ENCODE assay signal across 22 mouse cellular contexts in the genomic region with DNA sequence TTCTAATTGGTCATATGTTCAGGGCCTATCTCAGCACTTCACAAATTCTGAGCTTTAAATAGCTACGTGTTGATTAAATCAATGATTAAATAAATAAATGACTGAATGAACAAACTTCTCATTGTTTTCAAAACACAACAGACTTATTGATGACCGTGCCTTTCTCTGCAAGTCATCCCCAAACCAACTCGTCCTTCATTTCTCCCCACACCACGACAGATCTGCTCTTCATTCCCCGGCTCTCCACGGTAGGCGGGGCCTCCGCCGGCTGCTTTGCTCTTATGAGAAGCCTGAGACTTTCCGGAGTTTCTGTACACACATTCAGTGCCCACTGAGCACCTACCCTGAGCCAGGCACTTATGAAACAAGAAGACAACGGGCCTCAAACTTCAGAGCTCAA.
DNase-seq lines count a peak whose midpoint lies in the region; ATAC-seq and TF ChIP-seq lines count a peak whose summit lies in the region.
"Had no signal": no experiment of that assay in that cellular context is flagged by ENCODE, and none has a peak within 500 bp of the region (broad histone marks: within the 10 kb centered on the region; RNA-seq: fewer than 3 reads in every experiment).

No protein-coding gene starts in this region.

- H3K4me1 ChIP-seq in cerebellum, adult 2 months (ENCODE audit: control insufficient read depth, insufficient read depth, low read length), result no peaks in the 10 kb centered on the region
- peaks cover 2% of the 10 kb centered on the region; the same call in 1 of the 2 replicates for H3K4me1 ChIP-seq in lung, embryonic 14.5 days (ENCODE audit: insufficient read depth)

- no peak overlapping the region for H3K9ac ChIP-seq in lung, embryonic 14.5 days
- H3K9ac ChIP-seq: forebrain, embryonic 13.5 days; forebrain, postnatal 0 days; heart, embryonic 12.5 days; hindbrain, embryonic 14.5 days had no signal

- no peak for DNase-seq in cerebellum, adult 2 months
- DNase-seq in cerebellum, postnatal 14 days, result no peak
- no peak for DNase-seq in layer of hippocampus, adult 2 months (ENCODE audit: low spot score in 2 of 2)
- no peak for DNase-seq in layer of hippocampus, postnatal 10 days (ENCODE audit: low spot score in 2 of 2)
- DNase-seq in lung, embryonic 14.5 days, result peak; percentile 21
- no peak for DNase-seq in lung, postnatal 10 days
- DNase-seq in frontal cortex, adult 2 months (ENCODE audit: extremely low spot score in 1 of 2, low spot score in 1 of 2), result no peak
- DNase-seq: adrenal gland, adult 8-10 months; adrenal gland, postnatal 36 days; B cell, adult 2 months; cerebellum, adult 11 months; cerebellum, postnatal 25 days; forebrain, postnatal 0 days; gastrocnemius, adult 2 months; gastrocnemius, postnatal 25 days had no signal

- no peak overlapping the region for H3K4me3 ChIP-seq in cerebellum, adult 2 months (replicated peaks; ENCODE audit: insufficient read depth, low read depth, low read length)
- H3K4me3 ChIP-seq in layer of hippocampus, adult 2 months, result no peak overlapping the region
- no peak overlapping the region for H3K4me3 ChIP-seq in lung, embryonic 14.5 days (ENCODE audit: low read depth, low read length)
- H3K4me3 ChIP-seq: embryonic facial prominence, embryonic 10.5 days; forebrain, embryonic 13.5 days; gastrocnemius, adult 2 months; heart, embryonic 12.5 days; hindbrain, embryonic 10.5 days had no signal

- no peaks in the 10 kb centered on the region; the same call in 1 of the 2 replicates for H3K27me3 ChIP-seq in cerebellum, adult 2 months (ENCODE audit: control insufficient read depth, insufficient read depth, low read length)
- no peaks in the 10 kb centered on the region for H3K27me3 ChIP-seq in lung, embryonic 14.5 days (ENCODE audit: insufficient read depth, low read length)

- peak overlapping the region; percentile 43; the same call in 1 of the 2 replicates for H3K27ac ChIP-seq in cerebellum, adult 2 months (ENCODE audit: insufficient read depth, low read length)
- peak overlapping the region; percentile 73 for H3K27ac ChIP-seq in layer of hippocampus, adult 2 months
- no peak overlapping the region for H3K27ac ChIP-seq in lung, embryonic 14.5 days (ENCODE audit: low read depth)
- H3K27ac ChIP-seq: embryonic facial prominence, embryonic 10.5 days; forebrain, embryonic 13.5 days; gastrocnemius, adult 2 months; hindbrain, embryonic 10.5 days; hindbrain, embryonic 14.5 days had no signal

- H3K36me3 ChIP-seq in lung, embryonic 14.5 days (ENCODE audit: insufficient read depth), result no peaks in the 10 kb centered on the region
- H3K36me3 ChIP-seq: embryonic facial prominence, embryonic 10.5 days; G1E; heart, embryonic 12.5 days; hindbrain, embryonic 10.5 days had no signal

- no peaks in the 10 kb centered on the region for H3K9me3 ChIP-seq in lung, embryonic 14.5 days (ENCODE audit: low read depth, low read length)
- H3K9me3 ChIP-seq: embryonic facial prominence, embryonic 10.5 days; forebrain, embryonic 13.5 days; G1E; heart, embryonic 12.5 days; hindbrain, embryonic 10.5 days had no signal

- TF ChIP-seq CTCF in cerebellum, adult 2 months (IDR thresholded peaks at IDR 0.05; ENCODE audit: borderline replicate concordance, insufficient read depth, low read depth, low read length), result no peak
- TF ChIP-seq CTCF in layer of hippocampus, adult 2 months (conservative IDR thresholded peaks at IDR 0.05), result no peak
- TF ChIP-seq CTCF in lung, embryonic 14.5 days (IDR thresholded peaks at IDR 0.05; ENCODE audit: low read depth), result no peak

- WGBS in cerebellum, adult 2 months, result 77% methylated on average over 11 of the region's 11 CpGs
- WGBS in lung, embryonic 14.5 days, result 39% methylated on average over 11 of the region's 11 CpGs

- no peak for TF ChIP-seq POLR2A in cerebellum, adult 2 months (IDR thresholded peaks at IDR 0.05; ENCODE audit: borderline replicate concordance, insufficient read depth, low read length)

- H3K4me2 ChIP-seq in lung, embryonic 14.5 days, result no peak overlapping the region
- H3K4me2 ChIP-seq: forebrain, embryonic 13.5 days; heart, embryonic 12.5 days; hindbrain, embryonic 14.5 days had no signal

- no peak for ATAC-seq in lung, embryonic 14.5 days (ENCODE audit: insufficient read depth)
- ATAC-seq: CD4-positive, CD25-positive, alpha-beta regulatory T cell, adult 4 months; forebrain, embryonic 13.5 days; forebrain, postnatal 0 days had no signal
